Mouse (Mus musculus) cortical plate, adult 2 months (tissue): ENCODE results near the gene Caskin1. TPM values are rescaled to one million over a fixed set of nuclear protein-coding genes. Genes with fewer than 3 reads are reported as not detected.
A peak's percentile ranks its signal among the peaks of the same experiment; 100 is the strongest.

ENCODE experiments used
- H3K27ac ChIP-seq: fragments of 200-500 bp; 2 replicates; pipeline ENCODE4 v1.5.1; 2012; ENCODE audit warnings: low read length, control low read depth, inconsistent platforms; ENCODE audit not compliant: insufficient read depth
- H3K4me1 ChIP-seq: fragments of 200-500 bp; 2 replicates; pipeline ENCODE4 v1.6.1; 2011; ENCODE audit warnings: low read length; ENCODE audit not compliant: control insufficient read depth, insufficient read depth
- H3K4me3 ChIP-seq: fragments of 200-500 bp; 2 replicates; pipeline ENCODE4 v1.5.1; 2011; ENCODE audit warnings: mild to moderate bottlenecking, low read length, control low read depth; ENCODE audit not compliant: insufficient read depth
- CTCF ChIP-seq: fragments of 200-500 bp; IDR thresholded peaks from 2 replicates; pipeline ENCODE4 v1.5.1; 2011; ENCODE audit warnings: mild to moderate bottlenecking, control low read depth, low read length; ENCODE audit not compliant: insufficient read depth; ENCODE audit errors: extremely low read depth
- POLR2A ChIP-seq: fragments of 200-500 bp; IDR thresholded peaks from 2 replicates; pipeline ENCODE4 v1.6.1; 2011; ENCODE audit warnings: mild to moderate bottlenecking, low read length, control low read depth; ENCODE audit not compliant: insufficient read depth; ENCODE audit errors: extremely low read depth
- polyA plus RNA-seq: library from polyadenylated mRNA; depleted of rRNA; stranded (reverse); fragments of >200 nt; gene quantifications from 2 replicates; pipeline ENCODE4 v1.2.3, GENCODE M21; 2012

The Caskin1 gene
- polyA plus RNA-seq, 1 experiment: 106 TPM

DNA sequence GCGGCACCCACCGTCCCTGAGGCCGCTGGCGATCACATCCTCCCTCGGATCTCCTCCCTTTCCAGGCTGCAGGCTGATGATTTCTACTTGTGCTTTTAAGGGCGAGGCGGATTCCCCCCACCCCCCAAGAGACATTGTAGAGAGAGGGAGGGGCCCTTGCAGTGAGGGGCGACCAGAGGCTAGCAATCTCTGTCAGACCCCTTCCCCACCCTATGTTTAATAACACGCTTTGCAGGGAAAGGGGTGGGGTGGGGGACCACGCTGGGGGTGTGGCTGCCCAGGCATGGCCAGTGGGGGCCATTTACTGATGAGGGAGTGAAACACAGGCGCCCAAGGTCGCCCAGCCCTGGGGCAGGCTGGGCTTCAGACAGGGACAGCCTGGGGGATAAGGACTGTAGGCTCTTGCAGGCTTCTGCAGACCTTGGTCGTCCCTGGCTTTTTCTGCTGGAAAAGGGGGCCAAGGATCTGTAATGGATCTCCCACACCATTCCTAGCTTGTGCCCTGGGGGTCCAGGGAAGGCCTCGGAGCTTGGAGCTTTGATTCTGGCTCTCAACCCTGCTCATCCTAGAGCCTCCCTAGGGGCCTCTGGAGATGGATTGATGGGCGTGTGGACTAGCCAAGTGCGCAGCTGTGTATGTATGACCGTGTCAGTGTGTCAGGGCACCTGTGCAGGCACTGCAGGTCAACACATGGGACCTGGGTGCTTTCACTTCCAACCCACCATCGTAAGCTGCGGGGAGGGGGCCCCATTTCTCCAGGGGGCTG lies 1.0 kb downstream of the Caskin1 start:
- TF ChIP-seq POLR2A: no peak
- no peak for TF ChIP-seq CTCF
- H3K4me3 ChIP-seq: peak overlapping the region; percentile 44
- peaks cover 12% of the 10 kb centered on the region for H3K4me1 ChIP-seq
- peak overlapping the region; percentile 92 for H3K27ac ChIP-seq

DNA sequence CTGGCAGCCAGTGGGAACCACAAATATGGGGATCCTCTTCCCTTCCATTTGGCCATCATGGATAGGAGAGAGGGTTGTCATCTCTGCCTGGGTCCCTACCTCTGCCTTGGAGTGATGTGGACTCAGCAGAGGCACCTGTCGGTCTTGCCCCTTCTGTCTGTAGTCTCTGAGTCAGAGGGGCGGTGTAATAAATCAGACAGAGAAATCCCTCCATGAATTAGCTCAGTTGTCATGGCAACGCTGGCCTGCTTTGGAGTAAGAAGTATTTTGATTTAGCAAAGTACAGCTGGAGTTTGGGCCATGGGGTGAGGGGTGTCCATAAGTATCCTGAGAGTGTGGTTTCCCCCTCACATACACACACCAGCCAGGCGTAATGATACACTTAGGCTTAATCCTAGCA lies 2.0 kb downstream of the Caskin1 start:
- H3K4me1 ChIP-seq: peaks cover 12% of the 10 kb centered on the region
- no peak overlapping the region for H3K27ac ChIP-seq
- no peak for TF ChIP-seq CTCF
- no peak for TF ChIP-seq POLR2A
- H3K4me3 ChIP-seq: peak overlapping the region; percentile 44

DNA sequence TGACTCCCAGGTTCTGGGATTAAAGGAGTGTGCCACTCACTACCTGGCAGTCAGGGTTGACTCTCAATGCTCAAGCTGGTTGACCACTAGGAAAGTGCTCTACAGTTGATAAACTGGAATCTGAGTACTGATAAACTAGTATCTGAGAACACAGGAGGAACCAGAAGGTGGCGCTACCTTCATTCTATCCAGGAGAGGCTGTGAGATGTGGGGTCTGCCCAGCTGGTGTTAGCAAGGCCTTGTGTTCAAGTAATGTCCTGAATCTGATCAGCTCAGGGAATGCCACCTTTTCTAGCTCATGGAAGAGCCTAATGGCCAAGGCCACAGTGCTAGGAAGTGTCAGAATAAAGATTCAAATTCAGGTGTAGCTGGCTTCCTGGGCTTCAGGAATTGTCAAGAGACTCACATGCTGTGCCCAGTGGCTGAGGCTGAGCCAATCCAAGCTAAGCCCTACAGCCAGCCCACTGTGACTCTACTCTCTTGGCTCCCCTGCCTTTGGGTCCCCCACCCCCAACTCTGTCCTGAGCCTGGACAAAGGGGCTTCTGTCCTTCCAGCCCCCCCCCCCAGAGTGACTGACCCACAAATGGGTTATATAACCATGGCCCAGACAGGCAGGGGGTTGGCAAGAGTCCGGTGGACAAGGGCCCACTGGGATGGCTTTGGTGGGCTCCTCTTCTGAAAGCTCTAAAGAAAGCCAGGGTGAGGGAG lies 6.4 kb downstream of the Caskin1 start:
- TF ChIP-seq CTCF (peak; percentile 60), POLR2A (no peak)
- H3K4me1 ChIP-seq: peaks cover 9% of the 10 kb centered on the region
- peak overlapping the region; percentile 41; the same call in 1 of the 2 replicates for H3K27ac ChIP-seq
- H3K4me3 ChIP-seq: no peak overlapping the region

DNA sequence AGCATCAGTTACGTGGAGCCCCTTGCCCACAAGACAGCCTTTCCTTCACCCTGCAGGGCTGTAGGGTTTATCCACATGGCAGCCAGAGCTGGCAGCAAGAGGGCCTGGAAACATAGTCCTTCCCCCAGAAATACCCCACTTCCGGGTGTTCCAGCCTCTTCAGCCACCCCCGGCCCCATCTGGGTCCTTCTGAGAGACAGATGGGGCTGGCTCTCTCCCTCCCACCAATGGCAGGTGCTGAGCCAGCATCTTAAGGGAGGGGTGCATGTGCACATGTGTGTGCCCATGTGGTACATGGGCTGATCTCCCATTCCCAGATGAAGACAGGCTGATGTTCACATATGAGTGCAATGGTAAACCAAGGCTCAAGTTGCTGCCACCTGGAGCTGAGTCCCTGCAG lies 7.0 kb downstream of the Caskin1 start:
- no peak for TF ChIP-seq POLR2A
- TF ChIP-seq CTCF: no peak
- Histone ChIP-seq H3K4me1 (peaks cover 6% of the 10 kb centered on the region), H3K4me3 (no peak overlapping the region), H3K27ac (peak overlapping the region; percentile 25; the same call in 1 of the 2 replicates)

DNA sequence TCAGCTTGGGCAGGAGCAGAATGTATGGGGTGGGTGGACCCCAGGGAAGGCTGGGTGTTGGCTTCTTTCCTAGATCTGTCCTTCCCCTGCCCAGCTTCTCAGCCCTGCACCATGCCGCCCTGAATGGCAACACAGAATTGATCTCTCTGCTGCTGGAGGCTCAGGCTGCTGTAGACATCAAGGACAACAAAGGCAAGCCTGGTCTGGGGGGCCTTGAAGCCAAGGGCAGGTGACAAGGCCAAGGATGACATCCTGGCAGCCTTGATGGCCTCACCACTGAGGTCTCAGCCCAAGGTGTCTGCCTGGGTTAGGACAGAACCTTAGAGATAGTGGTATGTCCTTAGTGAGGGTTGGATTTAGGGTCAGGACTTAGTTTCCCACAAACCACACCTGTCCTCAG lies 7.6 kb downstream of the Caskin1 start:
- no peak overlapping the region for H3K4me3 ChIP-seq
- no peak for TF ChIP-seq POLR2A
- TF ChIP-seq CTCF: no peak
- H3K27ac ChIP-seq: no peak overlapping the region
- peaks cover 4% of the 10 kb centered on the region for H3K4me1 ChIP-seq

DNA sequence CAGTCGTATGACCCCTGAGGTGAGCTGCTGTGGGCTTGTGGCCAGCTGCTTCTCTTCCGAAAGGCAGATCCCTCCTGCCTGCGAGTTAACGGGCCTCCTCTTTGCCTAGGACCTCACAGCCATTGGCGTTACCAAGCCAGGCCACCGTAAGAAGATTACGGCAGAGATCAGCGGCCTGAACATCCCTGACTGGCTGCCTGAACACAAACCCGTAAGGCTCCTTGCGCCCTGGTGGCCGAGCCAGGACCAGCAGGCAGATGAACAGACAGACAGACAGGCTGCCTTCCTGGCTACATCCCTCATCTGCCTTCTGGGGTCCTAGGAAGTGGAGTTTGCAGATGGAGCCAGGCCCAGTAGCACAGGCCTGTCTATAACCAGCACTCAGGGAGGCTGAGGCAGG lies 13.8 kb downstream of the Caskin1 start:
- Histone ChIP-seq H3K27ac (no peak overlapping the region), H3K4me1 (peaks cover 3% of the 10 kb centered on the region; the same call in 1 of the 2 replicates), H3K4me3 (no peak overlapping the region)
- TF ChIP-seq POLR2A: no peak
- TF ChIP-seq CTCF: no peak

DNA sequence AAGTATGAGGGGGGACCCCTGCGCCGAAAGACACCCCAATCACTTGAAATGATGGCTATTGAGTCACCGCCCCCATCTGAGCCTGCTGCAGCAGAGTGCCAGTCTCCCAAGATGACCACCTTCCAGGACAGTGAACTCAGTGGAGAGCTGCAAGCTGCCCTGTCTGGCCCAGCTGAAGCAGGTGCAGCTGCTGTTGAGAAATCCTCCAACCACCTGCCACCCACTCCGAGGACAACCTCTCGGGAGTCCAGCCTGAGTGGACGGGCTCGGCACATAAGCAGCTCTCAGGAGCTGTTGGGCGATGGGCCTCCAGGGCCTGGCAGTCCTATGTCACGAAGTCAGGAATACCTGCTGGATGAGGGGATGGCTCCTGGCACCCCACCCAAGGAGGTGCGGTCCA lies 15.7 kb downstream of the Caskin1 start:
- H3K27ac ChIP-seq: no peak overlapping the region

DNA sequence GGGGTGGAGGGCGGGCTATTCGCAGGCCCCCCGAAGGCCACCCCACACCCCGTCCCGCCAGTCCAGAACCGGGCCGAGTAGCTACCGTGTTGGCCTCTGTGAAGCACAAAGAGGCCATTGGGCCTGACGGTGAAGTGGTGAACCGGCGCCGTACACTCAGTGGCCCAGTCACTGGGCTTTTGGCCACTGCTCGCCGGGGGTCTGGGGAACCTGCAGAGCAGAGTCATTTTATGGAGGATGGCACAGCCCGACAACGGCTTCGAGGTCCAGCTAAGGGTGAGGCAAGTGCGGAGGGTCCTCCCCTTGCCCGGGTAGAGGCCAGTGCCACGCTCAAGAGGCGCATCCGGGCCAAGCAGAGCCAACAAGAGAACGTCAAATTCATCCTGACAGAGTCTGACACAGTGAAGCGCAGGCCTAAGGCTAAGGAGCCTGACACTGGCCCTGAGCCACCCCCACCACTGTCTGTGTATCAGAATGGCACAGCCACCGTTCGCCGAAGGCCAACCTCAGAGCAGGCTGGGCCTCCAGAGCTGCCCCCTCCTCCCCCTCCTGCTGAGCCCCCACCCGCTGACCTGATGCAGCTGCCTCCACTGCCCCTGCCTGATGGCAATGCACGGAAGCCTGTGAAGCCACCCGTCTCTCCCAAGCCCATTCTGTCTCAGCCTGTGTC lies 17.0 kb downstream of the Caskin1 start:
- peaks cover 3% of the 10 kb centered on the region; the same call in 1 of the 2 replicates for H3K4me1 ChIP-seq
- H3K27ac ChIP-seq: peak overlapping the region; percentile 30
- TF ChIP-seq POLR2A (no peak), CTCF (no peak)
- no peak overlapping the region for H3K4me3 ChIP-seq

More for the DNA sequence above, 15.7 kb downstream of the Caskin1 start:
- peaks cover 3% of the 10 kb centered on the region; the same call in 1 of the 2 replicates for H3K4me1 ChIP-seq
- H3K4me3 ChIP-seq: no peak overlapping the region
- TF ChIP-seq POLR2A (no peak), CTCF (no peak)

DNA sequence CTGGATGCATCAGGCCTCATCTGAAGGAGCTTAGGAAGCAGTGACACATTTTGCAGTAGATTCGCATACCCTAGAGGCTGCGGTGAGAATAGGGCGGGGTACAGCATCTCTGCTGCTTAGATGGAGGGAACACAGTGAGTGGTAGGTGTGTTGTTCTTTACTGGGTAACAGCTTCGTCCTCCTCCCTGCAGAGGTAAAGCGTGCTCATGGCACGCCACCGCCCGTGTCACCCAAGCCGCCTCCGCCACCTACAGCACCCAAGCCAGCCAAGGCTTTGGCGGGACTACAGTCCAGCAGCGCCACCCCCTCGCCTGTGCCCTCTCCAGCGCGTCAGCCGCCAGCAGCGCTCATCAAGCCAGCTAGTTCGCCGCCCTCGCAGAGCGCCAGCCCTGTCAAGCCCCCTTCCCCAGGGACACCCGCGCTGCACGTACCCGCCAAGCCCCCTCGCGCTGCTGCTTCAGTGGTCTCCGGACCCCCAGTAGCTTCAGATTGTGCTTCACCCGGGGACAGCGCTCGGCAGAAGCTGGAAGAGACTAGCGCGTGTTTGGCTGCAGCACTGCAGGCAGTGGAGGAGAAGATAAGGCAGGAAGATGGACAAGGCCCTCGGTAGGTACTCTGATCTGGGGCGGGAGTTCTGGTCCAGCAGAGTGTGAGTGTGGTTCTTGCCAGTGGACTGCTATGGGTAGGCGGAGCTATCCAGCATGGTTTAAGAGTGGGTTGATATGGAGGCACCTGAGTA lies 18.1 kb downstream of the Caskin1 start:
- TF ChIP-seq CTCF (peak; percentile 18; the same call in 1 of the 2 replicates), POLR2A (peak; percentile 10; the same call in 1 of the 2 replicates)
- Histone ChIP-seq H3K27ac (peak overlapping the region; percentile 17), H3K4me1 (peaks cover 3% of the 10 kb centered on the region; the same call in 1 of the 2 replicates), H3K4me3 (no peak overlapping the region)
